Mouse (Mus musculus) inflammation-experienced regulatory T-cells, adult 6 months (primary cell): ENCODE measurements around the gene Olfr649. TPM values are rescaled to one million over a fixed set of nuclear protein-coding genes. Genes with fewer than 3 reads are reported as not detected.

ENCODE experiments used
- polyA plus RNA-seq, 3 experiments: library from polyadenylated mRNA; unstranded; fragments of 100-300 nt; shearing (Covaris generic); gene quantifications; one replicate each; pipeline ENCODE4 v1.2.1; 2017

Gene Olfr649
- polyA plus RNA-seq, 3 experiments from 2014 or later: not detected

Other genes with a start within 250 kb of the Olfr649 start
- gene Olfr635, start 224.8 kb downstream of the Olfr649 start, polyA plus RNA-seq: under 1 TPM in 1 of 3 experiments, not detected in 2; 0.07 TPM
- gene Olfr638, start 197.2 kb downstream of the Olfr649 start, polyA plus RNA-seq: not detected
- gene Olfr639, start 178.7 kb downstream of the Olfr649 start, polyA plus RNA-seq: not detected
- not detected for gene Olfr640, start 170.4 kb downstream of the Olfr649 start, polyA plus RNA-seq
- gene Olfr641, start 160.5 kb downstream of the Olfr649 start, polyA plus RNA-seq: not detected
- not detected for gene Olfr642, start 143.3 kb downstream of the Olfr649 start, polyA plus RNA-seq
- gene 4930516K23Rik, start 134.5 kb downstream of the Olfr649 start, polyA plus RNA-seq: not detected
- not detected for gene Olfr644, start 124.1 kb downstream of the Olfr649 start, polyA plus RNA-seq
- gene Olfr645, start 110.5 kb downstream of the Olfr649 start, polyA plus RNA-seq: not detected
- not detected for gene Olfr646, start 91.1 kb downstream of the Olfr649 start, polyA plus RNA-seq
- gene Ubqln5, start 66.2 kb downstream of the Olfr649 start, polyA plus RNA-seq: not detected
- gene Olfr643, start 58.6 kb downstream of the Olfr649 start, polyA plus RNA-seq: not detected
- not detected for gene Ubqln3, start 52.7 kb downstream of the Olfr649 start, polyA plus RNA-seq
- gene Ubqlnl, start 45.4 kb downstream of the Olfr649 start, polyA plus RNA-seq: not detected
- gene Olfm5, start 31.2 kb downstream of the Olfr649 start, polyA plus RNA-seq: not detected
- gene Olfr648, start 12.6 kb downstream of the Olfr649 start, polyA plus RNA-seq: under 1 TPM; 0.20 to 0.50 (median 0.25) TPM
- gene Trim6, start 22.8 kb upstream of the Olfr649 start, polyA plus RNA-seq: 1 to 10 TPM in 2 of 3 experiments, not detected in 1; 1.4 to 2.2 TPM
- 10 to 100 TPM; 50.1 to 60.0 (median 60.0) TPM for gene Trim34a, start 48.5 kb upstream of the Olfr649 start, polyA plus RNA-seq
- gene Trim5, start 92.1 kb upstream of the Olfr649 start, polyA plus RNA-seq: 10 to 100 TPM; 24.5 to 43.4 (median 41.7) TPM
- gene Trim12a, start 119.5 kb upstream of the Olfr649 start, polyA plus RNA-seq: 100 to 1,000 TPM; 110 to 206 (median 165) TPM
- 1 to 10 TPM in 2 of 3 experiments, under 1 TPM in 1; 0.57 to 2.0 (median 1.7) TPM for gene Trim34b, start 133.5 kb upstream of the Olfr649 start, polyA plus RNA-seq
- 10 to 100 TPM; 14.6 to 21.1 (median 15.5) TPM for gene Trim12c, start 157.4 kb upstream of the Olfr649 start, polyA plus RNA-seq
- gene Trim30b, start 173.9 kb upstream of the Olfr649 start, polyA plus RNA-seq: 1 to 10 TPM in 1 of 3 experiments, under 1 TPM in 2; 0.35 to 1.1 (median 0.69) TPM
- gene Trim30c, start 204.9 kb upstream of the Olfr649 start, polyA plus RNA-seq: under 1 TPM; 0.21 to 0.33 (median 0.32) TPM